Mouse (Mus musculus): ENCODE measurements at regions not wholly inside any gene's neighbourhood (a gene's known extent, or its start where the extent isn't known, plus 50 kb on each side); places are given as distances from the start of the nearest gene placed in this dataset.

GRCm38 (mm10) chr3:133818966-133819700 is 274.2 kb upstream of the Tet2 start:
- no peaks in the 10 kb centered on the region for H3K4me1 ChIP-seq
- H3K4me3 ChIP-seq, result no peak overlapping the region
- no peaks in the 10 kb centered on the region for H3K36me3 ChIP-seq
- no peak overlapping the region for H3K4me2 ChIP-seq (replicated peaks)
- no peak for ATAC-seq (ENCODE audit: low FRiP score, low read depth)
- H3K9me3 ChIP-seq, result no peaks in the 10 kb centered on the region
- WGBS, result 81% methylated on average over 4 of the region's 4 CpGs
- H3K27me3 ChIP-seq (replicated peaks), result no peaks in the 10 kb centered on the region
- no peak overlapping the region for H3K9ac ChIP-seq
- H3K27ac ChIP-seq, result no peak overlapping the region

GRCm38 (mm10) chr3:133833739-133834391 is 288.9 kb upstream of the Tet2 start:
- no peaks in the 10 kb centered on the region for H3K4me1 ChIP-seq
- H3K9ac ChIP-seq, result no peak overlapping the region
- H3K27me3 ChIP-seq (replicated peaks), result no peaks in the 10 kb centered on the region
- WGBS, result 91% methylated on average over 2 of the region's 2 CpGs
- H3K4me3 ChIP-seq, result no peak overlapping the region
- H3K36me3 ChIP-seq, result no peaks in the 10 kb centered on the region
- ATAC-seq (ENCODE audit: low FRiP score, low read depth), result no peak
- H3K9me3 ChIP-seq, result no peaks in the 10 kb centered on the region
- H3K27ac ChIP-seq, result no peak overlapping the region
- H3K4me2 ChIP-seq (replicated peaks), result no peak overlapping the region

GRCm38 (mm10) chr3:133834459-133834858 is 289.5 kb upstream of the Tet2 start:
- no peaks in the 10 kb centered on the region for H3K9me3 ChIP-seq
- no peak overlapping the region for H3K27ac ChIP-seq
- H3K27me3 ChIP-seq (replicated peaks), result no peaks in the 10 kb centered on the region
- H3K9ac ChIP-seq, result no peak overlapping the region
- no peaks in the 10 kb centered on the region for H3K4me1 ChIP-seq
- 89% methylated on average over 3 of the region's 3 CpGs for WGBS
- H3K4me2 ChIP-seq (replicated peaks), result no peak overlapping the region
- no peaks in the 10 kb centered on the region for H3K36me3 ChIP-seq
- no peak overlapping the region for H3K4me3 ChIP-seq
- ATAC-seq (ENCODE audit: low FRiP score, low read depth), result no peak

GRCm38 (mm10) chr3:133846301-133846700 is 301.4 kb upstream of the Tet2 start:
- H3K27ac ChIP-seq, result no peak overlapping the region
- H3K27me3 ChIP-seq (replicated peaks), result no peaks in the 10 kb centered on the region
- H3K4me1 ChIP-seq, result no peaks in the 10 kb centered on the region
- H3K4me2 ChIP-seq (replicated peaks), result no peak overlapping the region
- H3K9ac ChIP-seq, result no peak overlapping the region
- ATAC-seq (ENCODE audit: low FRiP score, low read depth), result no peak
- H3K36me3 ChIP-seq, result no peaks in the 10 kb centered on the region
- H3K9me3 ChIP-seq, result no peaks in the 10 kb centered on the region
- H3K4me3 ChIP-seq, result no peak overlapping the region

GRCm38 (mm10) chr3:133874383-133874782 is 329.4 kb upstream of the Tet2 start:
- H3K4me2 ChIP-seq (replicated peaks), result no peak overlapping the region
- 86% methylated on average over 2 of the region's 2 CpGs for WGBS
- H3K27me3 ChIP-seq (replicated peaks), result no peaks in the 10 kb centered on the region
- no peak overlapping the region for H3K9ac ChIP-seq
- no peak overlapping the region for H3K27ac ChIP-seq
- ATAC-seq (ENCODE audit: low FRiP score, low read depth), result no peak
- H3K36me3 ChIP-seq, result no peaks in the 10 kb centered on the region
- no peak overlapping the region for H3K4me3 ChIP-seq
- H3K9me3 ChIP-seq, result no peaks in the 10 kb centered on the region
- peaks cover 11% of the 10 kb centered on the region for H3K4me1 ChIP-seq

DNA sequence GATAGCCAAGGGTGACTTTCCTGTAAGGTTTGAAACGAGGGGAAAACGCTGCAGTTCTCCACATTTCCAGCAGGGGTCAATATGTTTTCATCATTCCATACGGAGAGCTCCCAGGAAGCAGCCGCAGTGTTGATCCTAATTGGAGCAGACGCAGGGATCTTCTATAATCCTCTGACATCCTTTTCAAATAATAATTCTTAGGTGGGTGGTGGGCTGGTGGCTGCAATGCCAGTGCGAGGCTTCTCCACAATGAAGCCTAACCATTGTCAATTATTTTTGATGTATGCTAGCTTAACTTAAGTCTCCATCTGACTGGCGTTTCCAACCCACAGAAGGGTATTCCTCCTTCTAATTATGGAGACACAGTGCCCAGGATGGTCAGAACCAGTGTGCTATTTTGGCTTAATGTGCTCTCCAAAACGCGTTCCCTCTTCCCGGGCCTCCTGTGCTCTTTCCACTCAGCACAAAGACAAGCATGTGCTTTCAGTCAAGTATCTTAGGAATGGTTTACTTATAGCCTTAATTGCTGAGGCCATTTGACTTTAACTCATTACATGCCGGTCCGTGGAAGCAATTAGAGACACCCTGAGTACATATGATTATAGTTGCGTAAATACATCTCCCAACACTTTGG is 331.6 kb upstream of the Tet2 start:
- no peak overlapping the region; the same call in 1 of the 2 replicates for H3K27ac ChIP-seq
- H3K4me3 ChIP-seq, result no peak overlapping the region

GRCm38 (mm10) chr3:133877310-133877709 is 332.4 kb upstream of the Tet2 start:
- no peak overlapping the region for H3K4me3 ChIP-seq
- 63% methylated on average over 5 of the region's 5 CpGs for WGBS

More for the DNA sequence above, 331.6 kb upstream of the Tet2 start:
- H3K27me3 ChIP-seq (replicated peaks), result no peaks in the 10 kb centered on the region
- H3K9ac ChIP-seq, result no peak overlapping the region
- H3K4me2 ChIP-seq (replicated peaks), result peak overlapping the region; percentile 53
- H3K4me1 ChIP-seq, result peaks cover 11% of the 10 kb centered on the region
- WGBS, result 12% methylated on average over 13 of the region's 13 CpGs
- no peaks in the 10 kb centered on the region for H3K9me3 ChIP-seq
- peak; percentile 88 for ATAC-seq (ENCODE audit: low FRiP score, low read depth)
- H3K36me3 ChIP-seq, result no peaks in the 10 kb centered on the region

GRCm38 (mm10) chr3:133880626-133881025 is 335.7 kb upstream of the Tet2 start:
- H3K4me1 ChIP-seq, result peaks cover 11% of the 10 kb centered on the region
- ATAC-seq (ENCODE audit: low FRiP score, low read depth), result no peak
- no peak overlapping the region for H3K27ac ChIP-seq
- WGBS, result 48% methylated on average over 1 of the region's 1 CpGs
- H3K27me3 ChIP-seq (replicated peaks), result no peaks in the 10 kb centered on the region
- no peaks in the 10 kb centered on the region for H3K36me3 ChIP-seq
- H3K4me2 ChIP-seq (replicated peaks), result no peak overlapping the region
- H3K4me3 ChIP-seq, result no peak overlapping the region
- H3K9me3 ChIP-seq, result no peaks in the 10 kb centered on the region
- no peak overlapping the region for H3K9ac ChIP-seq

More at GRCm38 (mm10) chr3:133877310-133877709, 332.4 kb upstream of the Tet2 start:
- Histone ChIP-seq H3K9ac (no peak overlapping the region), H3K27ac (no peak overlapping the region), H3K4me2 (replicated peaks) (peak overlapping the region; percentile 53), H3K4me1 (peaks cover 11% of the 10 kb centered on the region), H3K36me3 (no peaks in the 10 kb centered on the region), H3K27me3 (replicated peaks) (no peaks in the 10 kb centered on the region), H3K9me3 (no peaks in the 10 kb centered on the region)
- ATAC-seq (ENCODE audit: low FRiP score, low read depth), result peak; percentile 63

GRCm38 (mm10) chr3:133901931-133902330 is 334.4 kb upstream of the Cxxc4 start:
- no peak for ATAC-seq (ENCODE audit: low FRiP score, low read depth)
- Histone ChIP-seq H3K9me3 (no peaks in the 10 kb centered on the region), H3K27me3 (replicated peaks) (no peaks in the 10 kb centered on the region), H3K4me1 (no peaks in the 10 kb centered on the region), H3K9ac (no peak overlapping the region), H3K4me3 (no peak overlapping the region), H3K4me2 (replicated peaks) (no peak overlapping the region), H3K27ac (no peak overlapping the region), H3K36me3 (no peaks in the 10 kb centered on the region)
- 90% methylated on average over 3 of the region's 3 CpGs for WGBS

DNA sequence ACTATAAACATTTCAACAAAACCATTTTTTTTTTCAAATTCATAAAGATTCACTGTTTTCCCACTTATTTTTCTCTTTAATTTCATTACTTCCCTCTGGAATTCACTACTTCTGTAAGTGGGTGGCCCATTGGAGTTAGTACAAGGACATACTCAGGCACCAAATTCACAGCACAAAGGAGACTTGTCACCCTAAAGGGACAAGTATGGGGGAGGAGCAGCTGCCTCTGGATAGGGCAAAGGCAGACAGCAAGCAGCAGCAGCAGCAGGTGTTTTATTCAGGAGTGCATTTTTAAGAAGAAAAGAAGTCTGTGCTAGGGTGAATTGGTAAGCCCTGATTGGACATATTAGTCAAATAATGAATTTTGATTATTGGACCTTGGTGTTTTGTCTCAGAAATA is 314.1 kb upstream of the Cxxc4 start:
- Histone ChIP-seq H3K36me3 (no peaks in the 10 kb centered on the region), H3K9ac (no peak overlapping the region), H3K27me3 (replicated peaks) (no peaks in the 10 kb centered on the region), H3K4me1 (no peaks in the 10 kb centered on the region), H3K4me2 (replicated peaks) (no peak overlapping the region), H3K27ac (no peak overlapping the region), H3K9me3 (no peaks in the 10 kb centered on the region), H3K4me3 (no peak overlapping the region)
- ATAC-seq (ENCODE audit: low FRiP score, low read depth), result no peak

GRCm38 (mm10) chr3:133965322-133965721 is 271.0 kb upstream of the Cxxc4 start:
- Histone ChIP-seq H3K4me2 (replicated peaks) (no peak overlapping the region), H3K27ac (no peak overlapping the region), H3K4me1 (no peaks in the 10 kb centered on the region), H3K9ac (no peak overlapping the region), H3K4me3 (no peak overlapping the region), H3K36me3 (no peaks in the 10 kb centered on the region), H3K9me3 (no peaks in the 10 kb centered on the region), H3K27me3 (replicated peaks) (no peaks in the 10 kb centered on the region)
- 86% methylated on average over 2 of the region's 2 CpGs for WGBS
- no peak for ATAC-seq (ENCODE audit: low FRiP score, low read depth)

- no peak overlapping the region for H3K9ac ChIP-seq
- 88% methylated on average over 6 of the region's 6 CpGs for WGBS
- H3K27me3 ChIP-seq (replicated peaks), result no peaks in the 10 kb centered on the region
- H3K27ac ChIP-seq, result no peak overlapping the region
- no peaks in the 10 kb centered on the region for H3K36me3 ChIP-seq
- ATAC-seq (ENCODE audit: low FRiP score, low read depth), result no peak
- no peak overlapping the region for H3K4me3 ChIP-seq
- H3K4me2 ChIP-seq (replicated peaks), result no peak overlapping the region
- no peaks in the 10 kb centered on the region for H3K9me3 ChIP-seq
- H3K4me1 ChIP-seq, result no peaks in the 10 kb centered on the region
Measured at GRCm38 (mm10) chr3:133968176-133968575, 268.1 kb upstream of the Cxxc4 start.

All from neural tube, embryonic 12.5 days (tissue).